Mouse (Mus musculus) CD4-positive naive resting alpha-beta T cell, adult 76 days (primary cell): ENCODE measurements around the gene Pdhb. TPM values are rescaled to one million over a fixed set of nuclear protein-coding genes. Genes with fewer than 3 reads are reported as not detected.

ENCODE experiments used
- total RNA-seq: library from RNA; stranded (reverse); gene quantifications from one replicate; pipeline ENCODE4 v1.2.4, GENCODE M21; 2023

The Pdhb gene
- total RNA-seq = 147 TPM

GRCm38 (mm10) chr14:8172507-8173410, at the start of gene Pdhb:
Pdhb (minus strand) TSS chr14:8173025.

GRCm38 (mm10) chr14:8213803-8214224, 41.0 kb upstream of the Pdhb start, which contains the start of gene Kctd6:
Kctd6 (plus strand) TSS chr14:8214140.

Other genes starting within 250 kb of the Pdhb start
- gene Gm45521, start 215.7 kb downstream of the Pdhb start, total RNA-seq = not detected
- gene Dnase1l3, start 178.5 kb downstream of the Pdhb start, total RNA-seq = 6.6 TPM
- gene Abhd6, start 170.1 kb downstream of the Pdhb start, total RNA-seq = 10.3 TPM
- gene Rpp14, start 92.7 kb downstream of the Pdhb start, total RNA-seq = 12.8 TPM
- 60.7 TPM for gene Pxk, start 74.8 kb downstream of the Pdhb start, total RNA-seq
- gene Kctd6, start 41.1 kb upstream of the Pdhb start, total RNA-seq = 12.8 TPM
- not detected for gene Acox2, start 86.3 kb upstream of the Pdhb start, total RNA-seq
- gene Fam107a, start 145.0 kb upstream of the Pdhb start, total RNA-seq = not detected
- not detected for gene Oit1, start 205.7 kb upstream of the Pdhb start, total RNA-seq